Mouse (Mus musculus) liver, embryonic 13.5 days (tissue): ENCODE data around the gene Hist1h2bk. TPM values are rescaled to one million over a fixed set of nuclear protein-coding genes. Genes with fewer than 3 reads are reported as not detected.
"Not testable (repeated sequence)": the region's sequence is repeated elsewhere in the genome, so short reads cannot be mapped to it uniquely, and the experiment has no call there.

ENCODE experiments used
- ATAC-seq: fragments of 200-750 bp; cut with Nextera tagmentation; 2 replicates; pipeline ENCODE4 v1.8.0; 2017; ENCODE audit warnings: low read depth, mild to moderate bottlenecking, moderate number of reproducible peaks, moderate library complexity
- DNase-seq: peaks from one replicate; pipeline ENCODE4 v3.0.0; 2022
- H3K27ac ChIP-seq: fragments of 300-500 bp; sonication (generic); 2 replicates; pipeline ENCODE4 v1.5.1; 2015; ENCODE audit warnings: moderate library complexity, mild to moderate bottlenecking, inconsistent platforms
- H3K27me3 ChIP-seq: fragments of 300-500 bp; sonication (generic); 2 replicates; pipeline ENCODE4 v1.6.1; 2015; ENCODE audit warnings: mild to moderate bottlenecking, inconsistent platforms
- H3K36me3 ChIP-seq: fragments of 300-500 bp; sonication (generic); 2 replicates; pipeline ENCODE4 v1.6.1; 2015; ENCODE audit warnings: mild to moderate bottlenecking, inconsistent platforms
- H3K4me1 ChIP-seq: fragments of 300-500 bp; sonication (generic); replicated peaks from 2 replicates; pipeline ENCODE4 v1.6.1; 2015; ENCODE audit warnings: inconsistent platforms
- H3K4me2 ChIP-seq: fragments of 300-500 bp; sonication (generic); 2 replicates; pipeline ENCODE4 v1.6.1; 2015; ENCODE audit warnings: inconsistent platforms, mild to moderate bottlenecking, moderate library complexity
- H3K4me3 ChIP-seq: fragments of 300-500 bp; sonication (generic); replicated peaks from 2 replicates; pipeline ENCODE4 v1.5.1; 2015; ENCODE audit warnings: mild to moderate bottlenecking, inconsistent platforms
- H3K9ac ChIP-seq: fragments of 300-500 bp; sonication (generic); 2 replicates; pipeline ENCODE4 v1.6.1; 2015; ENCODE audit warnings: mild to moderate bottlenecking, inconsistent platforms
- H3K9me3 ChIP-seq: fragments of 300-500 bp; sonication (generic); replicated peaks from 2 replicates; pipeline ENCODE4 v1.6.1; 2016; ENCODE audit warnings: inconsistent platforms
- WGBS: fragments of 180-500 bp; shearing (Covaris S2); methylation state at CpG from one replicate; pipeline ENCODE4 v1.1.7; 2015; ENCODE audit not compliant: insufficient replicate concordance; 5-methylcytosine and 5-hydroxymethylcytosine counted together
- polyA plus RNA-seq: library from polyadenylated mRNA; unstranded; fragments of >200 nt; fragmentation: Nextera tagmentation; extraction: Ambion mirVana; gene quantifications from 2 replicates; pipeline ENCODE4 v1.2.1, GENCODE M21; 2015

Hist1h2bk gene
- polyA plus RNA-seq, 1 experiment from 2014 or later = 3.5 TPM

DNA sequence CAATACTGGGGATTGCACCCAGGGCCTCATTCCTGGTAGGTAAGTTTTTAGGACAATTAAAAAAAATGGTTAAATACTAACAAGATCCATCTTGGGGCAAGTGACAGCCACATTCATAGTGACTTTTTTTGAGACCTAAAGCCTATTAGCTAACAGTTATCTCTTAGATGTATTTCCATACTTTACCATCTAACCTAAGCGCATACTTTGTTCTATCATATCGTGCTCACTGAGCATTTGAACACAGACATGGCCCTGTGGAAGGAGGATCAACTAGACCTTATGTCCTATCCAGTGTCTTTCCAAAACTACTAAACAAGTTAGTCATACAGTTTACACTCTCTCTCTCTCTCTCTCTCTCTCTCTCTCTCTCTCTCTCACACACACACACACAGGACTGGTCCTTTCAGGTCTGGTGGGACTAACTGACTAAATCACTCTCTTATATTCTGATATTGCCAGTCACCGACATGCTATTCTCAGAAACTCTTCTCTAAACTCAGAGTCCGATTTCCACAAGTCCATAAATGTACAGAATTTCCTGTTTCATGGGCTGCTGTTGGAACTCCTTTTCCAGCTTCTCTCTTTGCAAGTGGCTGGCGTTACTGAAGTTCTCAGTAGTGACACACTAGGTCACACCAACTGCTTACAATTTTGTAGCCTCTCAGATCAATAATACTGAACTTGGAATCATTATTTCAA is 1.8 kb upstream of the Hist1h2bk start:
- peak overlapping the region; percentile 66 for H3K4me2 ChIP-seq
- H3K36me3 ChIP-seq = no peaks in the 10 kb centered on the region
- H3K27me3 ChIP-seq = no peaks in the 10 kb centered on the region
- peak overlapping the region; percentile 66 for H3K4me3 ChIP-seq
- DNase-seq = no peak
- peaks cover 61% of the 10 kb centered on the region for H3K4me1 ChIP-seq
- no peak for ATAC-seq
- H3K9ac ChIP-seq = peak overlapping the region; percentile 80
- H3K27ac ChIP-seq = peak overlapping the region; percentile 100
- WGBS = 33% methylated on average over 5 of the region's 5 CpGs
- H3K9me3 ChIP-seq = no peaks in the 10 kb centered on the region

- no peaks in the 10 kb centered on the region for H3K9me3 ChIP-seq
- DNase-seq (no peak), ATAC-seq (no peak)
- peak overlapping the region; percentile 66 for H3K4me2 ChIP-seq
- under 1% methylated on average over 14 of the region's 14 CpGs for WGBS
- H3K36me3 ChIP-seq = no peaks in the 10 kb centered on the region
- peak overlapping the region; percentile 100 for H3K27ac ChIP-seq
- peak overlapping the region; percentile 66 for H3K4me3 ChIP-seq
- H3K9ac ChIP-seq = peak overlapping the region; percentile 80
- H3K4me1 ChIP-seq = peaks cover 59% of the 10 kb centered on the region
- H3K27me3 ChIP-seq = no peaks in the 10 kb centered on the region
These were observed 1.0 kb upstream of the Hist1h2bk start for GRCm38 (mm10) chr13:22034443-22035266.

- 2% methylated on average over 16 of the region's 23 CpGs for whole genome bisulfite sequencing
- H3K4me1 ChIP-seq = peaks cover 62% of the 10 kb centered on the region
- peak; percentile 63 for DNase-seq
These were observed 683 bp downstream of the Hist1h2bk start for GRCm38 (mm10) chr13:22036149-22036956.

GRCm38 (mm10) chr13:22036986-22037385 is 1.3 kb downstream of the Hist1h2bk start:
- peak overlapping the region; percentile 100 for H3K27ac ChIP-seq
- H3K4me3 ChIP-seq = peak overlapping the region; percentile 55
- no peaks in the 10 kb centered on the region for H3K36me3 ChIP-seq
- peak overlapping the region; percentile 72 for H3K4me2 ChIP-seq
- peaks cover 66% of the 10 kb centered on the region for H3K4me1 ChIP-seq
- 34% methylated on average over 3 of the region's 3 CpGs for WGBS
- no peaks in the 10 kb centered on the region for H3K9me3 ChIP-seq
- ATAC-seq (no peak), DNase-seq (no peak)
- H3K9ac ChIP-seq = peak overlapping the region; percentile 80
- no peaks in the 10 kb centered on the region for H3K27me3 ChIP-seq

More at GRCm38 (mm10) chr13:22036149-22036956, 683 bp downstream of the Hist1h2bk start:
- Histone ChIP-seq H3K9me3 (no peaks in the 10 kb centered on the region), H3K4me2 (peak overlapping the region; percentile 72), H3K9ac (peak overlapping the region; percentile 80), H3K4me3 (peak overlapping the region; percentile 55), H3K27ac (peak overlapping the region; percentile 100), H3K36me3 (no peaks in the 10 kb centered on the region), H3K27me3 (no peaks in the 10 kb centered on the region)
- ATAC-seq = peak; percentile 4

DNA sequence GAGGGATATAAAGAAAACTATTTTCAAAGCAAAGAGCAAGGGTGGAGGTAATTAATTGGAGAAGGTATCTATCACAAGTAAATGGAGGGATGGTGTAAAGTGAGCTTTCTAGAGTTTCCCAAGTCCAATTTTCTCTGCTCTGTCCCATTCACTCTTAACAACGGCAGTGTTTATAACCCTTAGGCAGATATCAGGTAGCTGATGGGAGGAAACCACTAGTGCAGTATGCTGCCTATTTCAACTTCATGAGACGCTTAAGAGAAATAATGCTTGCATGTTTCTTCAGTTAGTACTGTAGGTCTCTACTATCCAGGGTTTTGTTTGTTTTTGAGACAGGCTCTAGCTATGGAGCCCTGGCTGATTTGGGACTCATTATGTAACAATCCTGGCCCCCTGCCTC is 1.7 kb downstream of the Hist1h2bk start:
- H3K4me1 ChIP-seq = peaks cover 68% of the 10 kb centered on the region

GRCm38 (mm10) chr13:22039364-22039763 is 3.7 kb downstream of the Hist1h2bk start:
- H3K36me3 ChIP-seq = no peaks in the 10 kb centered on the region
- peak overlapping the region; percentile 82 for H3K4me2 ChIP-seq
- 51% methylated on average over 5 of the region's 5 CpGs for WGBS
- H3K4me3 ChIP-seq = peak overlapping the region; percentile 61
- peak overlapping the region; percentile 76 for H3K9ac ChIP-seq
- peak overlapping the region; percentile 100 for H3K27ac ChIP-seq
- H3K9me3 ChIP-seq = no peaks in the 10 kb centered on the region
- H3K27me3 ChIP-seq = no peaks in the 10 kb centered on the region
- no peak for DNase-seq
- no peak for ATAC-seq
- peaks cover 57% of the 10 kb centered on the region for H3K4me1 ChIP-seq

More for the DNA sequence above, 1.7 kb downstream of the Hist1h2bk start:
- Histone ChIP-seq H3K27ac (peak overlapping the region; percentile 100), H3K4me2 (peak overlapping the region; percentile 72), H3K27me3 (no peaks in the 10 kb centered on the region), H3K36me3 (no peaks in the 10 kb centered on the region), H3K9me3 (no peaks in the 10 kb centered on the region), H3K9ac (peak overlapping the region; percentile 80), H3K4me3 (peak overlapping the region; percentile 55)
- ATAC-seq (no peak), DNase-seq (no peak)
- 55% methylated on average over 2 of the region's 2 CpGs for WGBS

DNA sequence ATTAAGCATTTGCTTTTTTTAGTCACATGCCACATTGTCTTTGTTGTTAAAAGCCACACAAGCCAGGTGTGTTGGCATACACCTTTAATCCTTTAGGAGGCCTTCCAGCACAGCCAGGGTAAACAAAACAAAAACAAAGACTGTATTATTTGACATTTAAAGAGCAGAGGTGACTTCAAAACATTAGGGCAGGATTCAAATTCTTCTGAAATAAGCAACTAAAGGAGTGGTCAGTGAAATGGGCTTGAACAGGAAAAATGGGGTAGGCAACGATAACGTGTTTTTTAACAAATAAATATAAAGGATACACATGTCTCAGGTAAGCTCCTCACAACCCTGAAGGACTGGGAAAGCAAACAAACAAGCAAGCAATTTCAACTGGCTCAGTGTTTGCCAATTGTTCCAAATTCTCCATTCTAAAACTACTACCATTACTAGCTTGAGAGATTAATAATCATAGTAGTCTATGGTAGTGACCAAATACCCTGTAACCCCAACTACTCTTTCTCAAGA is 4.3 kb downstream of the Hist1h2bk start:
- Histone ChIP-seq H3K27me3 (no peaks in the 10 kb centered on the region), H3K4me1 (peaks cover 64% of the 10 kb centered on the region), H3K27ac (peak overlapping the region; percentile 100), H3K9me3 (no peaks in the 10 kb centered on the region), H3K4me2 (peak overlapping the region; percentile 82), H3K4me3 (peak overlapping the region; percentile 61), H3K36me3 (no peaks in the 10 kb centered on the region), H3K9ac (peak overlapping the region; percentile 76)
- WGBS = 6% methylated on average over 2 of the region's 2 CpGs
- ATAC-seq (no peak), DNase-seq (no peak)

GRCm38 (mm10) chr13:22040464-22041141 is 4.9 kb downstream of the Hist1h2bk start:
- H3K27me3 ChIP-seq = no peaks in the 10 kb centered on the region
- DNase-seq (peak; percentile 67), ATAC-seq (peak; percentile 53)
- peak overlapping the region; percentile 82 for H3K4me2 ChIP-seq
- H3K9me3 ChIP-seq = no peaks in the 10 kb centered on the region
- H3K36me3 ChIP-seq = no peaks in the 10 kb centered on the region
- H3K27ac ChIP-seq = peak overlapping the region; percentile 100
- peak overlapping the region; percentile 76 for H3K9ac ChIP-seq
- WGBS = under 1% methylated on average over 19 of the region's 24 CpGs
- H3K4me3 ChIP-seq = peak overlapping the region; percentile 61
- H3K4me1 ChIP-seq = peaks cover 70% of the 10 kb centered on the region

DNA sequence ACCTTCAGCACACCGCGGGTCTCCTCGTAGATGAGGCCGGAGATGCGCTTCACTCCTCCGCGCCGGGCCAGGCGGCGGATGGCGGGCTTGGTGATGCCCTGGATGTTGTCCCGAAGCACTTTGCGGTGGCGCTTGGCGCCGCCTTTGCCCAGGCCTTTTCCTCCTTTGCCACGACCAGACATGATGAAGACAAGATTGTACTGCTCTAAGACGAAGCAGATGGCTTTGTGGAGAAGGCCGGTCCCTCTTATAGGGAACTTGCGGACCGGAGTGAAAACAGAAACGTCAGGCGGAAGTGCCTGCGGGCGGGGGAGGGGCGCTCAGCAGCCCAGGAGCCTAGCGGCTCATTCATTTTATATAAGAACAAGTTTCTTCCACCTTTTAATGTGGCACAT is 5.5 kb downstream of the Hist1h2bk start, which contains the start of gene Hist1h4i:
TSS of gene Hist1h4i (minus strand) at position 221 of the 395 bp plus-strand sequence.
- Histone ChIP-seq H3K9ac (peak within 1 kb of the TSS; percentile 88), H3K27ac (peak within 1 kb of the TSS; percentile 100), H3K4me3 (peak within 1 kb of the TSS; percentile 61), H3K4me1 (peaks cover 74% of the 10 kb centered on the region), H3K4me2 (peak within 1 kb of the TSS; percentile 82)
- DNase-seq = peak; percentile 94
- not testable (repeated sequence) for H3K27me3 ChIP-seq, H3K9me3 ChIP-seq, H3K36me3 ChIP-seq
- under 1% methylated on average over 27 of the region's 27 CpGs for WGBS
- peak; percentile 48 for ATAC-seq
